Mouse (Mus musculus) CD4-positive naive resting alpha-beta T cell, adult 57 days (primary cell): Measurements from ENCODE around the gene Nkd2. TPM values are rescaled to one million over a fixed set of nuclear protein-coding genes. Genes with fewer than 3 reads are reported as not detected.

Source experiments
- total RNA-seq: library from RNA; stranded (reverse); gene quantifications from one replicate; pipeline ENCODE4 v1.2.4, GENCODE M21; 2023

Nkd2 gene
- not detected for total RNA-seq

DNA sequence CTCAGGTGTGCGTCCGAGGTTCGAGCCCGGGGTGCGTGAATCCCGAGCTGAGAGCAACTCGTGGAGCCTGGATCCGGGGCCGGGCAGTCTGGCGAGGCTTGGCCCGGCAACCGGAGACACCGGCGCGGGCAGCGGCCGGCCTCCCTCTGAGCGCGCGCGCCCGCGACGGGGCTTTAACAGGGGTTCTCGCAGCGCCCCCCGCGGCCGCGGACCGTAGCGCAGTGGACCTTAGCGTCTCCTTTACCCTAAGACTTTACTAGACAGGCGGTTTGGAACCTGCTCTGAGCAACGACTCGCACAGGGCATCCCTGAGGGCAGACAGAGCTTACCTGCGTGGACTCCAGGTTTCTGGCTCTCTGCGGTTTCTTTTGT, at the start of gene Nkd2:
Gene Nkd2 (minus strand): TSS at position 167 of the 372 bp plus-strand sequence.

Other genes with a start within 250 kb of the Nkd2 start
- 104 TPM for gene Clptm1l, start 243.6 kb downstream of the Nkd2 start, total RNA-seq
- gene Tert, start 220.7 kb downstream of the Nkd2 start, total RNA-seq, result 6.7 TPM
- gene Slc6a18, start 169.6 kb downstream of the Nkd2 start, total RNA-seq, result not detected
- gene Slc6a19, start 142.8 kb downstream of the Nkd2 start, total RNA-seq, result 2.9 TPM
- gene Slc12a7, start 114.5 kb downstream of the Nkd2 start, total RNA-seq, result 310 TPM
- 1.8 TPM for gene Trip13, start 90.2 kb upstream of the Nkd2 start, total RNA-seq
- 85.4 TPM for gene Brd9, start 90.2 kb upstream of the Nkd2 start, total RNA-seq
- gene Zdhhc11, start 116.2 kb upstream of the Nkd2 start, total RNA-seq, result not detected
- gene Tppp, start 161.8 kb upstream of the Nkd2 start, total RNA-seq, result 1.6 TPM
- 8.5 TPM for gene Cep72, start 214.7 kb upstream of the Nkd2 start, total RNA-seq